In genomic region chr2:173261497-173261896, GRCm38 (mm10) we compare ENCODE assay signal across 10 mouse cellular contexts. TPM values are rescaled to one million over a fixed set of nuclear protein-coding genes. Genes with fewer than 3 reads are reported as not detected.
A peak's percentile ranks its signal among the peaks of the same experiment; 100 is the strongest.
DNase-seq lines count a peak whose midpoint lies in the region; ATAC-seq lines count a peak whose summit lies in the region.
"Had no signal": no experiment of that assay in that cellular context is flagged by ENCODE, and none has a peak within 500 bp of the region (broad histone marks: within the 10 kb centered on the region; RNA-seq: fewer than 3 reads in every experiment).

No protein-coding gene starts in this region.

- WGBS in heart, embryonic 13.5 days = 67% methylated on average over 10 of the region's 10 CpGs
- 57% methylated on average over 10 of the region's 10 CpGs for WGBS in kidney, embryonic 16.5 days

- no peaks in the 10 kb centered on the region for H3K36me3 ChIP-seq in heart, embryonic 13.5 days
- no peaks in the 10 kb centered on the region for H3K36me3 ChIP-seq in kidney, embryonic 16.5 days (ENCODE audit: insufficient read depth, low read length)

- peak overlapping the region; percentile 29 for H3K9ac ChIP-seq in heart, embryonic 13.5 days
- H3K9ac ChIP-seq in kidney, embryonic 16.5 days (replicated peaks; ENCODE audit: low read length) = no peak overlapping the region

- no peak for ATAC-seq in heart, embryonic 13.5 days (ENCODE audit: extremely low read depth, insufficient number of reproducible peaks, low FRiP score, low TSS enrichment)
- no peak for ATAC-seq in kidney, embryonic 16.5 days (ENCODE audit: low FRiP score, low TSS enrichment)

- peak overlapping the region; percentile 16 for H3K4me2 ChIP-seq in heart, embryonic 13.5 days
- H3K4me2 ChIP-seq in kidney, embryonic 16.5 days (replicated peaks; ENCODE audit: low read depth, low read length) = no peak overlapping the region

- DNase-seq in heart, adult 8-10 months (ENCODE audit: low spot score) = no peak
- DNase-seq in 3T3-L1 (ENCODE audit: low read depth, low spot score) = peak; percentile 78
- DNase-seq in adipocyte (ENCODE audit: low spot score) = peak; percentile 52
- no peak for DNase-seq in T-cell, adult 2 months (ENCODE audit: low spot score)
- DNase-seq in thymus, adult 18-20 months = no peak
- DNase-seq in urinary bladder, adult 18-20 months (ENCODE audit: low spot score in 2 of 2) = no peak
- DNase-seq: embryo, embryonic 11 days had no signal

- H3K27ac ChIP-seq in heart, embryonic 13.5 days (replicated peaks) = peak overlapping the region; percentile 48; the same call in 1 of the 2 replicates
- H3K27ac ChIP-seq in kidney, embryonic 16.5 days (ENCODE audit: low read length) = peak overlapping the region; percentile 28; the same call in 1 of the 2 replicates
- H3K27ac ChIP-seq: macrophage had no signal

- H3K4me1 ChIP-seq in heart, embryonic 13.5 days = peaks cover 100% of the 10 kb centered on the region
- H3K4me1 ChIP-seq in kidney, embryonic 16.5 days (ENCODE audit: insufficient read depth, low read length) = peaks cover 88% of the 10 kb centered on the region

- H3K4me3 ChIP-seq in heart, embryonic 13.5 days = no peak overlapping the region
- H3K4me3 ChIP-seq in kidney, embryonic 16.5 days (ENCODE audit: low read length) = no peak overlapping the region

- no peaks in the 10 kb centered on the region for H3K27me3 ChIP-seq in heart, embryonic 13.5 days (replicated peaks)
- no peaks in the 10 kb centered on the region for H3K27me3 ChIP-seq in kidney, embryonic 16.5 days (ENCODE audit: insufficient read depth, low read length)

- H3K9me3 ChIP-seq in heart, embryonic 13.5 days = no peaks in the 10 kb centered on the region
- no peaks in the 10 kb centered on the region for H3K9me3 ChIP-seq in kidney, embryonic 16.5 days (ENCODE audit: low read length)

RNA-seq across cellular contexts. Expression of gene Pmepa1, which starts 14.8 kb away (rescaled TPM):
- polyA plus RNA-seq in heart, embryonic 13.5 days (2015; fragmentation: Nextera tagmentation; extraction: Ambion mirVana) = 3.4 TPM in 2 replicates
- total RNA-seq in heart, adult 8-10 months (2022) = 10 to 100 TPM; 24.5 to 31.5 (median 27.0) TPM
- 4.3 and 4.8 TPM in 2 replicates for polyA plus RNA-seq in kidney, embryonic 16.5 days (2015; fragmentation: Nextera tagmentation; extraction: Ambion mirVana)

RNA-seq across cellular contexts. Expression of gene Zbp1, which starts 42.8 kb away (rescaled TPM):
- 0.33 and 0.57 TPM in 2 replicates for polyA plus RNA-seq in heart, embryonic 13.5 days (2015; fragmentation: Nextera tagmentation; extraction: Ambion mirVana)
- total RNA-seq in heart, adult 8-10 months (2022) = under 1 TPM in 3 of 4 experiments, not detected in 1; 0.31 to 0.52 (median 0.46) TPM
- polyA plus RNA-seq in kidney, embryonic 16.5 days (2015; fragmentation: Nextera tagmentation; extraction: Ambion mirVana) = 0.67 TPM in 1 of 2 replicates, not detected in the other

Comparison
In these comparisons a context has a peak if more than half of its experiments do, and no peak if none do; other contexts are left out.
1. DNase-seq: peak in 3T3-L1 (single experiment) and adipocyte (single experiment); none in heart, adult 8-10 months (single experiment), T-cell, adult 2 months (single experiment), thymus, adult 18-20 months (0 of 2) and urinary bladder, adult 18-20 months (0 of 2).